Mouse (Mus musculus) limb, embryonic 11.5 days (tissue): ENCODE measurements around the gene Cyb5r1. TPM values are rescaled to one million over a fixed set of nuclear protein-coding genes. Genes with fewer than 3 reads are reported as not detected.
A peak's percentile ranks its signal among the peaks of the same experiment; 100 is the strongest.

Experiments
- ATAC-seq: fragments of 200-750 bp; cut with Nextera tagmentation; 2 replicates; pipeline ENCODE4 v1.8.0; 2017; ENCODE audit warnings: low read depth; ENCODE audit not compliant: insufficient number of reproducible peaks, low FRiP score, low TSS enrichment
- DNase-seq: peaks from one replicate; pipeline ENCODE4 v3.0.0-alpha.2; 2015; ENCODE audit warnings: low spot score
- H3K27ac ChIP-seq: fragments of 300-500 bp; sonication (generic); replicated peaks from 2 replicates; pipeline ENCODE4 v1.5.1; 2014; ENCODE audit warnings: low read depth, mild to moderate bottlenecking, low read length
- H3K27me3 ChIP-seq: fragments of 300-500 bp; sonication (generic); 2 replicates; pipeline ENCODE4 v1.6.1; 2014; ENCODE audit warnings: mild to moderate bottlenecking, low read length, mixed read lengths; ENCODE audit not compliant: control insufficient read depth, insufficient read depth
- H3K36me3 ChIP-seq: fragments of 300-500 bp; sonication (generic); 2 replicates; pipeline ENCODE4 v1.6.1; 2014; ENCODE audit warnings: mild to moderate bottlenecking, low read length, moderate library complexity, mixed read lengths; ENCODE audit not compliant: control insufficient read depth, insufficient read depth
- H3K4me1 ChIP-seq: fragments of 300-500 bp; sonication (generic); 2 replicates; pipeline ENCODE4 v1.6.1; 2014; ENCODE audit warnings: low read length, mixed read lengths; ENCODE audit not compliant: control insufficient read depth, insufficient read depth
- H3K4me2 ChIP-seq: fragments of 300-500 bp; sonication (generic); 2 replicates; pipeline ENCODE4 v1.6.1; 2014; ENCODE audit warnings: low read depth, mild to moderate bottlenecking, moderate library complexity; ENCODE audit not compliant: severe bottlenecking
- H3K4me3 ChIP-seq: fragments of 300-500 bp; sonication (generic); 2 replicates; pipeline ENCODE4 v1.5.1; 2014; ENCODE audit warnings: low read depth, low read length
- H3K9ac ChIP-seq: fragments of 300-500 bp; sonication (generic); 2 replicates; pipeline ENCODE4 v1.6.1; 2014; ENCODE audit warnings: mild to moderate bottlenecking, low read length
- H3K9me3 ChIP-seq: fragments of 300-500 bp; sonication (generic); 2 replicates; pipeline ENCODE4 v1.6.1; 2016; ENCODE audit warnings: low read length; ENCODE audit not compliant: control insufficient read depth
- WGBS: fragments of 180-500 bp; shearing (Covaris S2); extraction: QIAGEN DNeasy Blood & Tissue Kit; methylation state at CpG from one replicate; pipeline ENCODE4 v1.1.7; 2014; 5-methylcytosine and 5-hydroxymethylcytosine counted together
- polyA plus RNA-seq: library from polyadenylated mRNA; unstranded; fragments of >200 nt; fragmentation: Nextera tagmentation; extraction: Ambion mirVana; gene quantifications from 2 replicates; pipeline ENCODE4 v1.2.1, GENCODE M21; 2014

Gene Cyb5r1
- polyA plus RNA-seq, 1 experiment from 2014 or later = 33.5 TPM

DNA sequence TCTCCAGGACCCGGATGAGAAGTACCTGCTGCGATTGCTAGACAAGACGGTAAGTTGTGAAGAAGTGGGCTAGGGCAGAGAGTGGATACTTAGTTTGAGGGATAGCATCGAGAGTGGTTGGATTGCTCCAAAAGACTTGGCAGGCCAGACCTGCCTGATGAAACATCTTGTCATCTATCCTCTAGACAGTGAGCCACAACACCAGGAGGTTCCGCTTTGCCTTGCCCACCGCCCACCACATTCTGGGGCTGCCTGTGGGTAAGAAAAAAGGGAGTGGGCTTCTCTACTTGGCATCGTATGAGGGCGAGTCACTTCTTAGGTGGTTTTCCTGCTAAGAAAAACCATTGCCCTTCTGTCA is 1.0 kb downstream of the Cyb5r1 start:
- Histone ChIP-seq H3K4me1 (0 out of 2 replicates have a peak, but pooled peaks cover 7% of the 10 kb centered on the region), H3K36me3 (peaks cover 4% of the 10 kb centered on the region; the same call in 1 of the 2 replicates), H3K27me3 (no peaks in the 10 kb centered on the region), H3K4me2 (peak overlapping the region; percentile 84), H3K27ac (no peak overlapping the region), H3K9me3 (no peaks in the 10 kb centered on the region), H3K4me3 (peak overlapping the region; percentile 81), H3K9ac (peak overlapping the region; percentile 78)
- peak; percentile 18; the same call in 1 of the 2 replicates for ATAC-seq
- WGBS = 36% methylated on average over 8 of the region's 8 CpGs
- no peak for DNase-seq

DNA sequence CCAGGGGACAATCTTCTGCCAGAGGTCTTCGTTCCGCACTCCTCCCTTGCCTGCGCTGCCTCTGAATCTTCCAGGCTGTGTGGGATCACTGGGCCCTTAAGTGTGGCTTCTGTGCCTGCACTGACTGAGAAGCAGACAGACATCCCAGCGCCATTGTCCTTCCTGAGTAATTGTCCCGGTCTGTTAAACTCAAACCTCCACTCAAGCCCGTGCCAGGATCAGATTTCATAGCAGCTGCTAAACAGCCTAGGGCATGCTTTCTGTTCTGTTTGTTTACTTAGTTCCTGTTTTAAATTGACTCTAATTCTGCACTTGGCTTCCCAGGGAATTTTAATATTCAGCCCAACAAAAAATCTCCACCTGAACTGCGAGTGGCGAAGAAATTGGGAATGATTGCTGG is 2.7 kb downstream of the Cyb5r1 start:
- H3K36me3 ChIP-seq = peaks cover 6% of the 10 kb centered on the region; the same call in 1 of the 2 replicates
- 74% methylated on average over 8 of the region's 8 CpGs for WGBS
- ATAC-seq = no peak

DNA sequence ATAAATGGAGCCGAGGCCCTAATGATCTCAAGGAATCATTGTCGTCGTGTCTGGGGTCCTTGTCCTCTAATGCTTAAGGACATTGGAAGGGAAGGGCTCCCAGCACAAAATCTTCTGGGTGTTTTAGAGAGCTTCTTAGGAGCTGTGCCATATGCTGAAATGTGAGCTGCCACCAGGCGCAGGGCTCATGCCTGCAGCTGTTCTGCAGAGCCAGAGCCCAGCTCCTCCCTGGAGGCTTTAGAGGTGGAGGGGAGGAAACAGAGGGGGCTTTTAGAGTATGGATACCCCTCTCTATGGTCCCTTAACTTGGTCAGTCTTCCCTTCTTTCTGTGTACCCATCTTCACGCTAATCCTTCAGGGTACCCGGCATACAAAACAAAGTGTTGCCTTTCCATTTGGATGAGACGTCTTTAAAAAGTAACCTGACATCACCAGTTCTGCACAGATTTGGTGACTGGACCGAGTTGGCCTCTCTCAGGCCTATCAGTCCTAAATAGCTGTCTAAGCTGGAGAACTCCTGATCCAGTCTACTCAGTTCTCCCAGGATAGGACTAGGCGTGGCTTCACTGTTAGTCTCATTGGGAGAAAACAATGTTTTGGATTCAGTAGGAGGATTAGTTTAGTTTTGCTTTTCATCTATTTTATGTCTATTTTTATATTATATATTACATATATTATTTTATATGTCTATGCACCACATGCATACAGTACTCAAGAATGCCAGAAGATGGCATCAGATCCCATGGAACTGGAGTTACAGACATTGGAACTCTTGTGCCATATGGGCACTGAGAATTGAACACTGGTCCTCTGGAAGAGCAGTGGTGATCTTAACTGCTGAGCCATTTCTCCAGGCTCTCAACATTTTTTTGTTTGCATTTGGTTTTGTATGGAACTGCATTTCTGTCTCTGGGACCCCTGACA is 6.6 kb downstream of the Cyb5r1 start:
- DNase-seq (no peak), ATAC-seq (no peak)
- Histone ChIP-seq H3K36me3 (peaks cover 6% of the 10 kb centered on the region; the same call in 1 of the 2 replicates), H3K27ac (no peak overlapping the region), H3K27me3 (no peaks in the 10 kb centered on the region), H3K4me3 (no peak overlapping the region), H3K9ac (no peak overlapping the region), H3K9me3 (no peaks in the 10 kb centered on the region), H3K4me1 (peaks cover 9% of the 10 kb centered on the region; the same call in 1 of the 2 replicates), H3K4me2 (no peak overlapping the region)
- 88% methylated on average over 9 of the region's 9 CpGs for WGBS

More for the DNA sequence above, 2.7 kb downstream of the Cyb5r1 start:
- Histone ChIP-seq H3K4me1 (0 out of 2 replicates have a peak, but pooled peaks cover 7% of the 10 kb centered on the region), H3K27ac (no peak overlapping the region), H3K9ac (no peak overlapping the region), H3K4me2 (no peak overlapping the region), H3K27me3 (no peaks in the 10 kb centered on the region), H3K9me3 (no peaks in the 10 kb centered on the region), H3K4me3 (no peak overlapping the region)
- no peak for DNase-seq

DNA sequence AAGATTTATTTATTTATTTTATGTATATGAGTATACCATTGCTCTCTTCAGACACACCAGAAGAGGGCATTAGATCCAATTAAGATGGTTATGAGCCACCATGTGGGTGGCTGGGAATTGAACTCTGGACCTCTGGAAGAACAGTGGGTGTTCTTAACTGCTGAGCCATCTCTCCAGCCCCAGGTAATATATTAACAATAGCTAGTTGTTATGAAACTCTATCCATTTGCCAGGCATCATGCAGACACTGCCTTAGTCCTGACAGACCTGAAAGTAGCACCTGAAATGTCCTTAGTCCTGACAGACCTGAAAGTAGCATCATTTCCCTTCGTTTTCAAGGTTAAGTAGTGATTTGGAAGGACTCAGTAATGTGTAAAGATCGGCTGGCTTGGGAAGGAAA is 8.7 kb downstream of the Cyb5r1 start:
- no peak overlapping the region for H3K9ac ChIP-seq
- H3K4me3 ChIP-seq = no peak overlapping the region
- ATAC-seq (no peak), DNase-seq (no peak)
- H3K27me3 ChIP-seq = no peaks in the 10 kb centered on the region
- 46% methylated on average over 2 of the region's 2 CpGs for WGBS
- no peak overlapping the region for H3K4me2 ChIP-seq
- peaks cover 6% of the 10 kb centered on the region; the same call in 1 of the 2 replicates for H3K36me3 ChIP-seq
- no peaks in the 10 kb centered on the region for H3K9me3 ChIP-seq
- no peak overlapping the region for H3K27ac ChIP-seq
- peaks cover 9% of the 10 kb centered on the region for H3K4me1 ChIP-seq

DNA sequence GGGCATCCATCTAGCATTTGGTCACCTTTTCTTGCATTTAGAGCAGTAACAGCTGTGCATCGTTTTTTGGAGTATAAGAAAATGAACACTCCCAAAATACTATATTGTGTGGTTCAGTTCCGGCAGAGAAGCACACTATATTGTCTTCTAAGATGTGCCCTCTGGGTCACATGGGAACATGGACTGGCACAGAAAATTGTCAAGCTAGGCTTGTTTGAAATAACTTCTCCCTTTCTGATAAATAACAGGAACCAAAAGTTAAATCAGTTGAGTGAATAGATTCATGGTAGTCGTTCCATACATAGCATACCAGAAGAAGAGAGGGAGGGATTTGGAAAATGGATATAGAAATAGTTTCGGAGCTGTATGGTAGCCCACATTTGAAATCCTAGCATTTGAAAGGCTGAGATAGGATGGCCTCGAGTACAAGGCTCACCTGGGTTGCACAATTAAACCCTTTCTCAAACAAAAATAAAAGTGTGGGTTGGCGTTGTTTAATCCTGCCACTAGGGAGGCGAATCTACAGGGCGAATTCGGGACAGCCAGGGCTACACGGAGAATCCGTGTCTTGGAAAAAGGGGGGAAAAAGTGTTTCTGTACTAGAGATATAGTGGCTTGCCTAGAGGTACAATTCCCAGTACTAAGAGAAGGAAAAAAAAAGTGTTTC is 9.3 kb downstream of the Cyb5r1 start:
- H3K27ac ChIP-seq = peak overlapping the region; percentile 84
- peak overlapping the region; percentile 41 for H3K4me2 ChIP-seq
- H3K4me3 ChIP-seq = peak overlapping the region; percentile 67
- H3K36me3 ChIP-seq = peaks cover 6% of the 10 kb centered on the region; the same call in 1 of the 2 replicates
- peak overlapping the region; percentile 41; the same call in 1 of the 2 replicates for H3K9ac ChIP-seq
- no peaks in the 10 kb centered on the region for H3K27me3 ChIP-seq
- H3K4me1 ChIP-seq = peaks cover 12% of the 10 kb centered on the region
- WGBS = 15% methylated on average over 11 of the region's 11 CpGs
- DNase-seq = no peak
- peak; percentile 40; the same call in 1 of the 2 replicates for ATAC-seq
- H3K9me3 ChIP-seq = no peaks in the 10 kb centered on the region

DNA sequence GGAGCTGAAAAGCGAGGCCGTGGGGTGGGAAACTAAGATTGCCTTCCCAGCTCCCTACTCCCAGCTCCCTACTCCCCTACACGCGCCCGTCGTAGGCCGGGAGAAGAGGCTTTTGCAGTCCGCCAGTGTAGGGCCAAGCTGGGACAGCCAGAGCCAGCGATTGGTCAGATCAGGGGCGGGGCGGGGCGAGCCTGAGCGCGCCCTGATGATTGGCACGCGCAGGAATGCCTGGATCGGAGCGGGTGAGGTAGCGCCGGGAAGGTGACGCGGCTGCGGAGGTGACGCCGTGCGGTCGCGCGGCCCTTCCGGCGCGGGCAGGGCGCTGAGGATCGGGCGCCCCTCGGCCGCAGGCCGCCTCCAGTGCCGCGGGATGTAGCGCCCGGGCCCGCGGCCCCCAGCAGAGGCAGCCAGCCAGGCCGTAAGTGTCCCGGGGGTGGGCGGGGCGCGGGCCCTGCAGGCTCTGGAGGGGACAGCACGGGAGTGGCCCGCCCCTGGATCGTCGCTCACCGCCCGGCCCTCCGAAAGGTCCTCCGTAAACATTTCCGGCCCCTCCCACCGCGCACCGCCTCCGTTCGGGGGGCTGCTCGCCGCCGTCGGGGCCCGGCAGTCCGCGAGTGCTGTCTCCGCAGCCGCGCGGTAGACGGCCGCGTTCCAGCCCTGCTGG is 9.9 kb downstream of the Cyb5r1 start, which contains the start of gene Adipor1:
Gene Adipor1, plus strand, starts transcription at position 211 of the 664 bp plus-strand sequence.
- peaks cover 12% of the 10 kb centered on the region for H3K4me1 ChIP-seq
- H3K27me3 ChIP-seq = no peaks in the 10 kb centered on the region
- peak within 1 kb of the TSS; percentile 41 for H3K4me2 ChIP-seq
- ATAC-seq = peak; percentile 100
- WGBS = under 1% methylated on average over 53 of the region's 77 CpGs
- DNase-seq = peak; percentile 98
- H3K9ac ChIP-seq = peak within 1 kb of the TSS; percentile 78
- no peaks in the 10 kb centered on the region for H3K9me3 ChIP-seq
- H3K27ac ChIP-seq = peak within 1 kb of the TSS; percentile 84
- H3K4me3 ChIP-seq = peak within 1 kb of the TSS; percentile 67
- peaks cover 6% of the 10 kb centered on the region; the same call in 1 of the 2 replicates for H3K36me3 ChIP-seq

DNA sequence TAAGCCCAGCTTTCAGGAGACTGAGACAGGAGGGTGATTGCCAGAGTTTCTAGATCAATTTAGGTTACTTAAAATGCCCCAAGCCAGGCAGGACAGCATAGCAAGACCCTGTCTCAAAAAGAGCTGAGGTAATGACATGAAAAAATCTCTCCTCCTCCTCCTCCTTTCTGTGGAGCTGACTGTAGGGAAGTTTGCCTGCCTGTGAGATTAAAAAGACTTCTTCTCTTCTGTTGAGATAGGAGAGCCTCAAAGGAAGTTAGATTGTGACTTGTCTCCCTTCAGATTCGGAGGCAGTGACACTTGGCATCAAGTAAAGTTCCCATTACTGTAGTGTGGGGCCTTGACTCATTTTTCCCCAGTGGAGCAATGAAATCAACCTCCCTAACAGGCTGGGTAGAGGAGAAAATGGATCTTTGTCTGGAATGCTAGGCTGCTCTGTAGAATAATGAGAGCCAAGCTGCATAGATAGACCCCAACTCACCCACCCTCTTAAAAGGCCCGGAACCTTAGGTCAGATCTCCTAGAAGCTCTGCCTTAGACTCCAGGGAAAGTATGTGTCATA is 13.1 kb downstream of the Cyb5r1 start:
- 87% methylated on average over 2 of the region's 2 CpGs for WGBS
- Histone ChIP-seq H3K4me2 (no peak overlapping the region), H3K4me1 (peaks cover 12% of the 10 kb centered on the region), H3K4me3 (no peak overlapping the region), H3K27me3 (no peaks in the 10 kb centered on the region), H3K9me3 (no peaks in the 10 kb centered on the region), H3K36me3 (peaks cover 2% of the 10 kb centered on the region), H3K27ac (no peak overlapping the region), H3K9ac (no peak overlapping the region)
- ATAC-seq (no peak), DNase-seq (no peak)
